In the genomic region with DNA sequence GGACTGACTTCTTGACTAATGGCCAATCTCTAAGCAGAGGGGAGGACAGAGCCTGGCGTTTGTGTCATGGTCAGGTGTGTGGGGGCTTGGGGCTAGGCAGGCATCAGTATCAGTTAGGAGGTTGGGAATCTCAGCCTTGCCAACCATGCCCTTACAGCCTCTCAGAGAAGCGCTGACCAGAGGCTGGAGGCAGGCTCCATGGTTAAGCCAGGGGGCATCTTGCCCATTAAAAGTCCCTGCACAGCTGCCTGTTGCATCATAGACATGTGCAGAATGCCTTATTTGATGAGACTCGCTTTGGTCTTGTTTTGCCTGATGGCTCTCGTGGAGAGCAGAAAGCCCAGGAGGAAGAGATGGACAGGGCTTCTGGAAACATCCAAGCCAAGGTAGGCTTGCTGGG, we compare ENCODE assay signal across 14 mouse cellular contexts. TPM values are rescaled to one million over a fixed set of nuclear protein-coding genes. Genes with fewer than 3 reads are reported as not detected.
"Had no signal": no experiment of that assay in that cellular context is flagged by ENCODE, and none has a peak within 500 bp of the region (broad histone marks: within the 10 kb centered on the region; RNA-seq: fewer than 3 reads in every experiment).

A gene (plus strand): TSS at position 19 of the 400 bp plus-strand sequence.

- H3K9me3 ChIP-seq: kidney, embryonic 15.5 days; limb, embryonic 12.5 days; liver, embryonic 13.5 days; lung, embryonic 15.5 days; midbrain, embryonic 10.5 days; neural tube, embryonic 12.5 days; stomach, embryonic 15.5 days had no signal

- DNase-seq: liver; liver, embryonic 13.5 days; liver, postnatal 0 days; midbrain, embryonic 14.5 days; right cerebral cortex, postnatal 4 days; thymus, postnatal 36 days had no signal

- H3K4me1 ChIP-seq: liver, embryonic 13.5 days; neural tube, embryonic 12.5 days; stomach, embryonic 15.5 days had no signal

- ATAC-seq: liver, postnatal 0 days had no signal

- H3K36me3 ChIP-seq: kidney, embryonic 15.5 days; limb, embryonic 12.5 days; liver, embryonic 13.5 days; lung, embryonic 15.5 days; midbrain, embryonic 10.5 days; neural tube, embryonic 12.5 days; stomach, embryonic 15.5 days had no signal

- H3K27ac ChIP-seq: kidney, embryonic 15.5 days; limb, embryonic 12.5 days; liver, embryonic 13.5 days; lung, embryonic 15.5 days; midbrain, embryonic 10.5 days; neural tube, embryonic 12.5 days; stomach, embryonic 15.5 days had no signal

- H3K4me3 ChIP-seq: kidney, embryonic 15.5 days; limb, embryonic 12.5 days; liver, embryonic 13.5 days; lung, embryonic 15.5 days; midbrain, embryonic 10.5 days; neural tube, embryonic 12.5 days; stomach, embryonic 15.5 days had no signal

- H3K4me2 ChIP-seq: kidney, embryonic 15.5 days; limb, embryonic 12.5 days; liver, embryonic 13.5 days; lung, embryonic 15.5 days; neural tube, embryonic 12.5 days; stomach, embryonic 15.5 days had no signal

- H3K9ac ChIP-seq: kidney, embryonic 15.5 days; limb, embryonic 12.5 days; liver, embryonic 13.5 days; liver, postnatal 0 days; lung, embryonic 15.5 days; neural tube, embryonic 12.5 days; stomach, embryonic 15.5 days had no signal

- H3K27me3 ChIP-seq: kidney, embryonic 15.5 days; limb, embryonic 12.5 days; liver, embryonic 13.5 days; lung, embryonic 15.5 days; neural tube, embryonic 12.5 days; stomach, embryonic 15.5 days had no signal

RNA-seq across cellular contexts. Expression of the gene that starts here (rescaled TPM):
- total RNA-seq: layer of hippocampus, postnatal 10 days; monocyte, adult 5-6 weeks had no signal
- polyA plus RNA-seq: kidney, embryonic 15.5 days; liver, embryonic 13.5 days; liver, postnatal 0 days had no signal
